Mouse (Mus musculus): ENCODE results near the gene Wdr46. TPM values are rescaled to one million over a fixed set of nuclear protein-coding genes. Genes with fewer than 3 reads are reported as not detected.

Gene Wdr46
- polyA plus RNA-seq, 1 experiment from 2014 or later, result 38.8 TPM

- H3K36me3 ChIP-seq, result peaks cover 47% of the 10 kb centered on the region
- peaks cover 45% of the 10 kb centered on the region for H3K4me1 ChIP-seq
- 0 out of 2 replicates have a peak, but pooled peaks cover 9% of the 10 kb centered on the region for H3K27me3 ChIP-seq
- no peak overlapping the region for H3K9ac ChIP-seq
- 72% methylated on average over 13 of the region's 13 CpGs for WGBS
- no peaks in the 10 kb centered on the region for H3K9me3 ChIP-seq (replicated peaks)
- peak overlapping the region; percentile 30 for H3K27ac ChIP-seq
- ATAC-seq (ENCODE audit: low FRiP score), result no peak
- H3K4me3 ChIP-seq, result no peak overlapping the region; the same call in 1 of the 2 replicates
- peak overlapping the region; percentile 46 for H3K4me2 ChIP-seq (replicated peaks)
Observed at GRCm38 (mm10) chr17:33914969-33915391, 25.5 kb upstream of the Wdr46 start.

GRCm38 (mm10) chr17:33915671-33916250 is 24.7 kb upstream of the Wdr46 start, which contains the start of the genes Tapbp and Zbtb22:
Tapbp (plus strand) TSS chr17:33915899.
Zbtb22 (plus strand) TSS chr17:33915904.
- Histone ChIP-seq H3K4me2 (replicated peaks) (peak within 1 kb of the TSS; percentile 46), H3K9ac (peak within 1 kb of the TSS; percentile 70), H3K4me1 (peaks cover 44% of the 10 kb centered on the region), H3K27ac (peak within 1 kb of the TSS; percentile 89), H3K9me3 (replicated peaks) (no peaks in the 10 kb centered on the region), H3K36me3 (peaks cover 47% of the 10 kb centered on the region), H3K4me3 (peak within 1 kb of the TSS; percentile 56), H3K27me3 (0 out of 2 replicates have a peak, but pooled peaks cover 9% of the 10 kb centered on the region)
- 1% methylated on average over 34 of the region's 34 CpGs for WGBS
- ATAC-seq (ENCODE audit: low FRiP score), result peak; percentile 90

- Histone ChIP-seq H3K27me3 (0 out of 2 replicates have a peak, but pooled peaks cover 9% of the 10 kb centered on the region), H3K9me3 (replicated peaks) (no peaks in the 10 kb centered on the region), H3K4me3 (peak overlapping the region; percentile 56), H3K4me2 (replicated peaks) (peak overlapping the region; percentile 46), H3K27ac (peak overlapping the region; percentile 89), H3K4me1 (peaks cover 42% of the 10 kb centered on the region), H3K9ac (peak overlapping the region; percentile 70), H3K36me3 (peaks cover 43% of the 10 kb centered on the region)
- under 1% methylated on average over 14 of the region's 20 CpGs for WGBS
- peak; percentile 14 for ATAC-seq (ENCODE audit: low FRiP score)
Observed at GRCm38 (mm10) chr17:33916294-33916693, 24.2 kb upstream of the Wdr46 start.

- Histone ChIP-seq H3K4me2 (replicated peaks) (peak overlapping the region; percentile 46), H3K9ac (peak overlapping the region; percentile 23; the same call in 1 of the 2 replicates), H3K4me3 (peak overlapping the region; percentile 56), H3K36me3 (peaks cover 35% of the 10 kb centered on the region), H3K9me3 (replicated peaks) (no peaks in the 10 kb centered on the region), H3K4me1 (peaks cover 45% of the 10 kb centered on the region), H3K27me3 (0 out of 2 replicates have a peak, but pooled peaks cover 9% of the 10 kb centered on the region), H3K27ac (no peak overlapping the region)
- ATAC-seq (ENCODE audit: low FRiP score), result no peak
- WGBS, result 75% methylated on average over 31 of the region's 31 CpGs
Observed at GRCm38 (mm10) chr17:33916847-33917655, 23.4 kb upstream of the Wdr46 start.

GRCm38 (mm10) chr17:33917656-33918292 is 22.7 kb upstream of the Wdr46 start:
- no peak overlapping the region for H3K27ac ChIP-seq
- WGBS, result 86% methylated on average over 18 of the region's 18 CpGs

GRCm38 (mm10) chr17:33918293-33919203 is 21.9 kb upstream of the Wdr46 start:
- Histone ChIP-seq H3K9ac (no peak overlapping the region), H3K9me3 (replicated peaks) (no peaks in the 10 kb centered on the region), H3K36me3 (peaks cover 22% of the 10 kb centered on the region), H3K4me1 (peaks cover 45% of the 10 kb centered on the region), H3K4me2 (replicated peaks) (peak overlapping the region; percentile 83), H3K27ac (no peak overlapping the region), H3K4me3 (peak overlapping the region; percentile 47), H3K27me3 (0 out of 2 replicates have a peak, but pooled peaks cover 9% of the 10 kb centered on the region)
- ATAC-seq (ENCODE audit: low FRiP score), result no peak
- WGBS, result 62% methylated on average over 37 of the region's 37 CpGs

More at GRCm38 (mm10) chr17:33917656-33918292, 22.7 kb upstream of the Wdr46 start:
- H3K27me3 ChIP-seq, result 0 out of 2 replicates have a peak, but pooled peaks cover 9% of the 10 kb centered on the region
- no peak overlapping the region for H3K4me3 ChIP-seq
- H3K4me1 ChIP-seq, result peaks cover 45% of the 10 kb centered on the region
- H3K4me2 ChIP-seq (replicated peaks), result peak overlapping the region; percentile 46; the same call in 1 of the 2 replicates
- peaks cover 28% of the 10 kb centered on the region for H3K36me3 ChIP-seq
- ATAC-seq (ENCODE audit: low FRiP score), result no peak
- H3K9ac ChIP-seq, result no peak overlapping the region
- H3K9me3 ChIP-seq (replicated peaks), result no peaks in the 10 kb centered on the region

GRCm38 (mm10) chr17:33919351-33920281 is 20.8 kb upstream of the Wdr46 start:
- H3K4me3 ChIP-seq, result peak overlapping the region; percentile 47
- H3K9ac ChIP-seq, result peak overlapping the region; percentile 66
- 0 out of 2 replicates have a peak, but pooled peaks cover 9% of the 10 kb centered on the region for H3K27me3 ChIP-seq
- peaks cover 45% of the 10 kb centered on the region for H3K4me1 ChIP-seq
- ATAC-seq (ENCODE audit: low FRiP score), result no peak
- H3K36me3 ChIP-seq, result peaks cover 12% of the 10 kb centered on the region; the same call in 1 of the 2 replicates
- peak overlapping the region; percentile 83 for H3K4me2 ChIP-seq (replicated peaks)
- H3K9me3 ChIP-seq (replicated peaks), result no peaks in the 10 kb centered on the region
- WGBS, result under 1% methylated on average over 52 of the region's 52 CpGs
- H3K27ac ChIP-seq, result peak overlapping the region; percentile 64

- peak overlapping the region; percentile 66 for H3K9ac ChIP-seq
- H3K36me3 ChIP-seq, result peaks cover 10% of the 10 kb centered on the region; the same call in 1 of the 2 replicates
- no peaks in the 10 kb centered on the region for H3K9me3 ChIP-seq (replicated peaks)
- H3K4me2 ChIP-seq (replicated peaks), result peak overlapping the region; percentile 83
- H3K4me1 ChIP-seq, result peaks cover 38% of the 10 kb centered on the region
- peak overlapping the region; percentile 64 for H3K27ac ChIP-seq
- H3K4me3 ChIP-seq, result peak overlapping the region; percentile 47
- 0 out of 2 replicates have a peak, but pooled peaks cover 9% of the 10 kb centered on the region for H3K27me3 ChIP-seq
- peak; percentile 47 for ATAC-seq (ENCODE audit: low FRiP score)
- under 1% methylated on average over 36 of the region's 36 CpGs for WGBS
Observed at GRCm38 (mm10) chr17:33920282-33921097, 20.0 kb upstream of the Wdr46 start.

- Histone ChIP-seq H3K4me1 (peaks cover 38% of the 10 kb centered on the region), H3K4me2 (replicated peaks) (peak overlapping the region; percentile 83; the same call in 1 of the 2 replicates), H3K9ac (no peak overlapping the region), H3K9me3 (replicated peaks) (no peaks in the 10 kb centered on the region), H3K27me3 (0 out of 2 replicates have a peak, but pooled peaks cover 9% of the 10 kb centered on the region), H3K27ac (no peak overlapping the region), H3K4me3 (no peak overlapping the region), H3K36me3 (peaks cover 17% of the 10 kb centered on the region; the same call in 1 of the 2 replicates)
- 84% methylated on average over 7 of the region's 7 CpGs for WGBS
- ATAC-seq (ENCODE audit: low FRiP score), result no peak
Observed at GRCm38 (mm10) chr17:33921361-33921760, 19.1 kb upstream of the Wdr46 start.
